Mouse (Mus musculus) CD4-positive naive resting alpha-beta T cell, adult 76 days (primary cell): ENCODE measurements around the gene Psg19. TPM values are rescaled to one million over a fixed set of nuclear protein-coding genes. Genes with fewer than 3 reads are reported as not detected.

Experiments
- total RNA-seq: library from RNA; stranded (reverse); gene quantifications from one replicate; pipeline ENCODE4 v1.2.4, GENCODE M21; 2023

Gene Psg19
- not detected for total RNA-seq

GRCm38 (mm10) chr7:18798420-18798819 lies at the start of gene Psg19:
Gene Psg19 (minus strand): TSS chr7:18798520.

GRCm38 (mm10) chr7:18839865-18840264 lies 41.5 kb upstream of the Psg19 start, which contains the start of gene Mill2:
Gene Mill2 (plus strand): TSS chr7:18839966.

GRCm38 (mm10) chr7:18821507-18821906 lies 23.2 kb upstream of the Psg19 start, which contains the start of gene Psg17:
Gene Psg17 (minus strand): TSS chr7:18821607.

Other genes with a start within 250 kb of the Psg19 start
- not detected for gene Psg27, start 231.2 kb downstream of the Psg19 start, total RNA-seq
- gene Psg23, start 182.0 kb downstream of the Psg19 start, total RNA-seq = not detected
- gene Psg21, start 141.8 kb downstream of the Psg19 start, total RNA-seq = not detected
- not detected for gene Psg20, start 112.3 kb downstream of the Psg19 start, total RNA-seq
- not detected for gene Psg22, start 80.4 kb downstream of the Psg19 start, total RNA-seq
- gene Psg17, start 23.1 kb upstream of the Psg19 start, total RNA-seq = not detected
- gene Mill2, start 41.4 kb upstream of the Psg19 start, total RNA-seq = not detected
- gene Pglyrp1, start 72.8 kb upstream of the Psg19 start, total RNA-seq = 9.5 TPM
- 17.1 TPM for gene Ccdc61, start 111.9 kb upstream of the Psg19 start, total RNA-seq
- not detected for gene Nova2, start 127.4 kb upstream of the Psg19 start, total RNA-seq
- not detected for gene Nanos2, start 188.9 kb upstream of the Psg19 start, total RNA-seq
- gene Mypop, start 192.7 kb upstream of the Psg19 start, total RNA-seq = 0.67 TPM
- 25.1 TPM for gene Irf2bp1, start 205.5 kb upstream of the Psg19 start, total RNA-seq
- gene Foxa3, start 225.0 kb upstream of the Psg19 start, total RNA-seq = not detected
- gene Sympk, start 225.9 kb upstream of the Psg19 start, total RNA-seq = 90.4 TPM